Mouse (Mus musculus) layer of hippocampus, adult 18-20 months (tissue): ENCODE results near the gene Rnf114. TPM values are rescaled to one million over a fixed set of nuclear protein-coding genes. Genes with fewer than 3 reads are reported as not detected.

Source experiments
- DNase-seq, 2 experiments: peaks; one replicate each; pipeline ENCODE4 v3.0.0; 2022; ENCODE audit warnings: low spot score in 2 of 2
- total RNA-seq, 2 experiments: library from RNA; stranded (reverse); gene quantifications; 2 replicates each; pipeline ENCODE4 v1.2.3; 2021

Rnf114 gene
- total RNA-seq, 2 experiments from 2014 or later: 51.4 to 54.6 TPM

DNA sequence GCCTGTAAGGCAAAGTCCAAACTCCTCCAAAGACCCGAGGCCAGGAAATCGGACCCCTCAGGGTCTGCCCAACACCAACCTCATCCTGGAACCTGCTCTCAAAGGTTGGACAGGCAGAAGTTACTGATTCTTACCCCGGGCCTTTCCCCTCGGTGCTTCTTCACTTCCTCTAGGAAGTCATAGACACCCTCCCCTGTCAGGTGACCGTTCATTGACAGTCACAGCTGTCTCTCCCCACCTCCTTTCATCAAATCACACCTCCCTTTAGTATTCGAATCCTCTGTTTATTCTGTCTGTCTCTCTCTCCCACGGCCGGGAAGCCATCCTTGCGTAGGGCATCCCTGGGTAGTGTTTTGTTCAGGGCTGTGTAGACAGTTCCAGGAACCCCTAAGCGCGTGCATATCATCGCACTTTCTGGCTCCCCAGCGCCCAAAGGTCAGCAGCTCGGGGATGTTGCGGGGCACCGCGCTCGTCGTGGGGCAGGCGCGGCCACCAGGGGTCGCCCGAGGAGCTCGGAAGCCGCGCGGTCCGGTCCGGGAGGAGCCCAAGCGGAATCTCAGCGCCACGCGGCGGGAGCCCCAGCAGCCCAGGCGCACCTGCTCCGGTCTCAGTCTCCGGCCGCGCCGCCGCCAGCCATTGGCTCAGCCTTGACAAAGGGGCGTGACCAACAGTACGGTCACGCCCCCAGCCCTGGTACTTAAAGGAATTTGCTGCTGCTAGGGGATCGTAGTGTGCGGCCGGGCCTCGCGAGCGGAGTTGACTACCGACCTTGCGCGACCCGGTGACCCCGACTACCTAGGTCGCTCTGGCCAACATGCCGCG lies 45.2 kb downstream of the Rnf114 start, which contains the start of gene Snai1:
TSS of gene Snai1 (plus strand) at position 720 of the 822 bp plus-strand sequence.
- peak; percentile 50 to 75 for DNase-seq

GRCm38 (mm10) chr2:167538671-167539306 lies 46.3 kb downstream of the Rnf114 start:
- no peak for DNase-seq

DNA sequence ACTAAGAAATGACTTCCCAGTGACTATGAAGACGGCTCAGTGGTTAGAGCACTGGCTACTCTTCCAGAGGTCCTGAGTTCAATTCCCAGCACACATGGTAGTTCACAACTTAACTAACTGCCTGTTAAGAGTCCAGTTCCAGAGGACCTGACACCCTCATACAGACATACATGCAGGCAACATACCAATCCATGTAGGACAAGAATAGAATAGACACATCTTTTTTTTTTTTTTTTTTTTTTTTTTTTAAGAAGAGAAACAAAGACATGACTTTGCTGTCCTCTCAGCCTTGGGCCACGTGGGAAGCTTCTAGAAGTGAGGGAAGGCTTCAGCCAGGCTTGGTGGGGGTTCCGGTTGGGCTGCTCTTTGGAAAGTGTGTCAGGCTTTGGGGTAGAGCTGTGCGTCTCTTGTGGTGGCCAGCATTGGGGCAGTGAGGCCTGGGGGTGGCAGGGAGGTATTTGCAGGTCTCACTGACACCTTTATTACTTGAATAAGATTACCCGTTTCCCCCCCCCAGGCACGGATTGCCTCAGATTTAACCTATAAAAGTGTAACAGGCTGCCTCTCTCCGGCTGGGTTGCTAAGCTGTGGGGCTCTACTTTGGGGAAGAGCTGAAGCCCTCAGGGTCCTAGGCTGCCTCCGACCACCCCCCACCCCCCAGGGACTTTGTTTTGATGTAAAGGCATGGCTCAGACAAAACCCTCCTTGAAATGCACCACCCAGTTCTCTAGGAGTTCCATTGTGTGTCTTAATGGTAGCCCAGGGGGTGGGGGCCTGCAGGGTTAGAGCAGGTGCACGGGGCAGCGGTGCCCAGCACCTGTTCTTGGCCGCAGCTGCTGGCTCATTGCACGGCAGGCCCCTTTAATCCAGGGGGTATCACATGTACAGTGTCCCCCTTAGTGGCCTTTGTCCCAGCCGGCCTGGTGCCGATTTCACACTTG lies 47.4 kb downstream of the Rnf114 start:
- DNase-seq: no peak

DNA sequence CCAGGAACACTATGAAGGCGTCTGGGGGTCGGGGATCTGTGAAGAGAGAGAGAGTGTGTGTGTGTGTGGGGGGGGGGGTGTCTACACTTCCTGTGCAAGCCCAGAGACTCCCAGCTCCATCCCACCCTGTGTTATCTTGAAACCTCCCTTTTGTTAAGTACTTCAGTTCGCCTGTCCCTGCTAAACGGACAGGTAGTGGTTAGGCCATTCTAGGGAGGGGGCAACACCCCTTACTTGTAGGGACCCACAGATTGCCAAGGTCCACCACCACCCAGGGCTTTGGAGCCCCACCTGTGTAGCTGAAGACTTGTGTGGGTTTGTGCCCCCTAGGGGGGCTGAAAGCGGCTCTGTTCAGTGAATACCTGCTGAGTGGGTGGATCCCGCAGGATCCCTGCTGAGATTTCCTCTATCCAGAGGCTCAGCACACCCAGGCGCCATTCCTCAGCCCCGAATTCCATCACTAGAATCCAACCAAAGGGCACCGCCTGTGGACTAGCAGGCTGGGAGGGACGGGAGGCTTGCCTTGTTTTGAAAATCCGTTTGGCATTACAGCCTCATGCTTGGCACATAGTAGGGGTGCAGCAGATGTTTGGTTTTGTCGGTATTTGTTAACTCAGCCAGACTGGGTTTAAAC lies 48.1 kb downstream of the Rnf114 start:
- no peak for DNase-seq

- DNase-seq: no peak
Measured at GRCm38 (mm10) chr2:167541324-167541723, 48.9 kb downstream of the Rnf114 start.

DNA sequence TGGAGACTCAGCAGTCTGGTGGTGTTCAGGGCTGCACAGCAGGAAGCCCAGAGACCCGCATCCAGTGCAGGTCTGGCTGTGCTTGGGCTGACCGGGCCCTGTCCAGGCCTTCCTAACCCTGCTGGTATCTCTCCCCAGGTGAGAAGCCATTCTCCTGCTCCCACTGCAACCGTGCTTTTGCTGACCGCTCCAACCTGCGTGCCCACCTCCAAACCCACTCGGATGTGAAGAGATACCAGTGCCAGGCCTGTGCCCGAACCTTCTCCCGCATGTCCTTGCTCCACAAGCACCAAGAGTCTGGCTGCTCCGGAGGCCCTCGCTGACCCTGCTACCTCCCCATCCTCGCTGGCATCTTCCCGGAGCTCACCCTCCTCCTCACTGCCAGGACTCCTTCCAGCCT lies 49.3 kb downstream of the Rnf114 start:
- DNase-seq: no peak

DNA sequence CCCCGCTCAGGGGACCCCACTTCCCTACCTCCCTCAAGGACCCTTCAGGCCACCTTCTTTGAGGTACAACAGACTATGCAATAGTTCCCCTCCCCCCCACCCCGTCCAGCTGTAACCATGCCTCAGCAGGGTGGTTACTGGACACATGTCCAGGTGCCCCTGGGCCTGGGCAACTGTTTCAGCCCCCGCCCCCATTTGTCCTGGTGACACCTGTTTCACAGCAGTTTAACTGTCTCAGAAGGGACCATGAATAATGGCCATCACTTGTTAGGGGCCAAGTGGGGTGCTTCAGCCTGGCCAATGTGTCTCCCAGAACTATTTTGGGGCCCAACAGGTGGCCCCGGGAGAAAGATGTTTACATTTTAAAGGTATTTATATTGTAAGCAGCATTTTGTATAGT lies 49.9 kb downstream of the Rnf114 start:
- no peak for DNase-seq

GRCm38 (mm10) chr2:167543121-167544003 lies 50.9 kb downstream of the Rnf114 start:
- no peak for DNase-seq

GRCm38 (mm10) chr2:167544004-167544356 lies 51.5 kb downstream of the Rnf114 start:
- peak in 1 of 2 experiments; percentile 9 for DNase-seq

DNA sequence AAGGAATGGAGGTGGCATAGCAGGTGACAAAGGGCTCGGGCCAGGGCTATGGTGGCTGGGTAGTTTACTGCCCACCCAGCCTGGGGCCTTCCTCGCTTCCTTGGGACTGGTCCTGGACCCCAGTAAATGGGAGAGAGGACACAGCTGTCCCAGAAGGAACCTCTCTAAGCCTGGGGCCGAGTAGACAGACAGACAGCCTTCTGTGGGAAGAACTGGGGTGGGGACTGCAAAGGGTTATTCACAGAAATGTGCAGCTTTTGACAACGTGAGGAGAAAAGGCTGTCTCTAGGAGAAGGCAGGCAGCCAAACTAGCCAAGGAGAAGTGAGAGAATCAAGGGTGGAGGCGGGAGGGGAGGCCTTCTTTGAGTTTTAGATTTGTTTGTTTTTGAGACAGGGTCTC lies 52.0 kb downstream of the Rnf114 start:
- DNase-seq: no peak

DNA sequence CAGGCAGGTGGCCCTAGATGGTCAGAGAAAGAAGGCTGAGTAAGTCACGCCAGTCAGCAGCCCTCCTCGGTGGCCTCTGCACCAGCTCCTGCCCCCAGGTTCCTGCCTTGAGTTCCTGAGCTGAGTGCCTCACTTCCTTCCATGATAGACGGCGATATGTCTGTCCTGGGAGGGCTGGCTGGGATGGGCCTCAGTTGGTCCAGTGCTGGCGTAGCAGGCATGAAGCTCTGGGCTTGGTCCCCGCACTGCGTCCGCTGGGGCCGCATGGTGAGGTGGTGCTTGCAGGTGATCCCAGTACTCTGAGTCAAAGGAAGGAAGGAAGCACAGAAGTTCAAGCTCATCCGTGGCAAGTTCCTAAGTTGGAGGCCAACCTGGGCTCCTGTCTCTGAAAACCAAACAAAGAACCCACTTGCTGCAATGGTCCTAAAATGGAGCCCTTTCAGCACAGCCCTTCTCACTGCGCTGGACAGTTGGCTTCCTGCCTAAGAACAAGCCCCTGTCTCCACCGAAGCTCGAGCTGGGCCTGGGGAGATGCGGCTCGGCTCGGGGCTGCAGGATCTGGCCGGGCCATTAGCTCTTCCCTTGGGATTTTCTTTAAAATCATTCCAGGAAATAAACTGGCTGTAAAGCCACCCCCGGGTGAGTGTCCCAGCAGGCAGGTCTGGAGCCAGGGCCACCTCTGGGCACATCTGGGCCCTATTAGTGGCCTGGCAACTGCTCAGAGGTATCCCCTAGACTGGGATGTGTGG lies 54.2 kb downstream of the Rnf114 start:
- no peak for DNase-seq

- no peak for DNase-seq
Measured at GRCm38 (mm10) chr2:167547444-167547843, 55.0 kb downstream of the Rnf114 start.

DNA sequence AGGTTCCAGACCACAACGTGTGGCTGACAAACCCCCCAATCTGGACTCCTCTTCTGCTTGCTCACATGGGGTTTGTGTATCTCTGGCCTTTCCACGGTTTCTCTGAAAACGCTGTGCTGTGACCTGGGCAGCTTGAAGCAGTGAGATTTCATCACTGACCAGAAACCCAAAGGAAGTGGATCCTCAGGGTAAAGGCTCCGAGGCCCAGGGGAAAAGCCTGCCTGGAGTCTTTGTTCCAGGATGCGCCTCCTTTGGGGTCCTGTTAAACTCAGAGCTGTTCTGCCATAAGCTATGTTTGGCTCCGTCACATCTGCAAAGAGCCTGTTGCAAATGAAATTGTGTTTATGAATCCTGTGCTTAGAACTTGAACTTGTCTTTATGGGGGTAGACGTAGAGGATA lies 56.5 kb downstream of the Rnf114 start:
- DNase-seq: no peak

DNA sequence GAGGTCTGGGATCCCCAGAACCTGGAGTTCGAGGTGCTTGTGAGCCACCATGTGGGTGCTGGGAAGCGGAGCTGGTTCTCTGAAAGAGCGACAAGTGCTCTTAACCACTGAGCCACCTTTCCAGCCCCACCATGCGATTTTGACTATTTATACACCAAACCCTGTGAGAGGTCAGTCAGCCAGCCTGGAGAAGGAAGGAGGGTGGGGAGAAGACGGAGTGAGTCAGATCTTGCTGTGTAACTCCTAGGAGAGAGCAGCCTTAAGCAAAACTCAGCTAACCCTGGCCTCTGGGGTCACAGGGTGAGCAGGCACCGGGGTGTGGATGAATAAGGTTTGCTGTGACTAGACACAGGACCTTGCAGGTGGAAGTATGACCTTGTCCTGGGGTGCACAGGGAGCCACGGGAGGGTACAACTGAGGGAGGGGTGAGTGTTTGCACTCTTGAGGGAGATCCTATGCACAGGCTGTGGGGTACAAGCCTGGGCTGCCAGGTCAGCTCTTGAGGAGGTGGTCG lies 58.0 kb downstream of the Rnf114 start:
- DNase-seq: no peak

- no peak for DNase-seq
Measured at GRCm38 (mm10) chr2:167551342-167551920, 59.0 kb downstream of the Rnf114 start.

GRCm38 (mm10) chr2:167552292-167552691 lies 59.8 kb downstream of the Rnf114 start:
- DNase-seq: no peak

- no peak for DNase-seq
Measured at GRCm38 (mm10) chr2:167552927-167553402, 60.5 kb downstream of the Rnf114 start.

DNA sequence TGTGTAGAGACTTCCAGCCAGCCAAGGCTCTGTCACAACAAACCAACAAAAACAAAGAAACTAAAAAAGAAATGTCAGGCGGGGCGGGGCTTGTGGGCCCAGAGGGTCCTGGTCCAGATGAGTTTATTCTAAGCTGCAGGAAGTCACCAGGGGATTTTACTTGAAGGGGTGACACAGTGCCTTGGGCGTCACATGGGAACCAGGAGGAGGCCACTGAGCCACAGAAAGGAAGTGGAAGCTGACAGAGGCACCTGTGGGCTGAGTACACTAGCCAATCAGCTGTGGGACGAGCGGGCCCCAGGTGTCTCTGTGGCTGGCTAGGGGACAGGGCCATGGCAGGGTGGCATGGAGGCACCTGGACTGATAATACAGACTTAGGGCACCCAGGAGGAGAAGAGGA lies 63.3 kb downstream of the Rnf114 start:
- DNase-seq: no peak

GRCm38 (mm10) chr2:167559413-167559812 lies 67.0 kb downstream of the Rnf114 start:
- no peak for DNase-seq
